Mouse (Mus musculus) layer of hippocampus, postnatal 10 days (tissue): Measurements from ENCODE around the gene Fgfr2. TPM values are rescaled to one million over a fixed set of nuclear protein-coding genes. Genes with fewer than 3 reads are reported as not detected.

Experiments
- DNase-seq, 2 experiments: peaks; one replicate each; pipeline ENCODE4 v3.0.0; 2021; ENCODE audit warnings: low spot score in 2 of 2
- microRNA-seq, 2 experiments: library from miRNA; unstranded; fragments of <30 nt; microRNA quantifications; one replicate each; pipeline ENCODE4 v1.2.0; 2021
- total RNA-seq, 2 experiments: library from RNA; stranded (reverse); gene quantifications; 2 replicates each; pipeline ENCODE4 v1.2.3; 2021

Gene Fgfr2
- total RNA-seq, 2 experiments from 2014 or later, result 35.6 to 48.3 TPM

- DNase-seq, result no peak
Measured at GRCm38 (mm10) chr7:130121507-130121906, 3001.6 kb downstream of the Fgfr2 start.

GRCm38 (mm10) chr7:130119466-130119865 lies 3003.7 kb downstream of the Fgfr2 start:
- peak in 1 of 2 experiments; percentile 16 for DNase-seq

GRCm38 (mm10) chr7:130118726-130119125 lies 3004.4 kb downstream of the Fgfr2 start:
- no peak for DNase-seq

- no peak for DNase-seq
Measured at GRCm38 (mm10) chr7:130117466-130118123, 3005.6 kb downstream of the Fgfr2 start.

GRCm38 (mm10) chr7:130114436-130114835 lies 3008.7 kb downstream of the Fgfr2 start:
- DNase-seq, result no peak

Small RNA genes lying within 50 kb of the gene (microRNA-seq; reads per million reads assigned to microRNA genes)
- gene Mir7061, result 1.6 to 2.7 reads per million in 2 experiments

Other genes with a start within 250 kb of the Fgfr2 start
- 10 to 100 TPM; 37.1 to 43.8 TPM for gene Zranb1, start 192.2 kb downstream of the Fgfr2 start, total RNA-seq
- gene Ctbp2, start 1.0 kb upstream of the Fgfr2 start, total RNA-seq, result 10 to 100 TPM; 62.3 to 63.6 TPM